Mouse (Mus musculus) C2C12 (cell line): ENCODE measurements around the gene Pik3ap1. TPM values are rescaled to one million over a fixed set of nuclear protein-coding genes. Genes with fewer than 3 reads are reported as not detected.

Experiments
- H3K27me3 ChIP-seq: one replicate; pipeline ENCODE4 v1.6.1; 2011; ENCODE audit not compliant: control insufficient read depth, insufficient read depth, insufficient read length
- H3K36me3 ChIP-seq: one replicate; pipeline ENCODE4 v1.6.1; 2011; ENCODE audit not compliant: control insufficient read depth, insufficient read depth
- H3K4me3 ChIP-seq: one replicate; pipeline ENCODE4 v1.5.1; 2011; ENCODE audit warnings: mild to moderate bottlenecking, control low read depth; ENCODE audit not compliant: poor library complexity, insufficient read depth, severe bottlenecking
- H3K79me2 ChIP-seq: one replicate; pipeline ENCODE4 v1.6.1; 2011; ENCODE audit not compliant: control insufficient read depth, insufficient read depth
- H3K79me3 ChIP-seq: one replicate; pipeline ENCODE4 v1.6.1; 2011; ENCODE audit warnings: low read depth, control low read depth
- H3ac ChIP-seq: one replicate; pipeline ENCODE3; 2011; ENCODE audit warnings: low read depth; ENCODE audit not compliant: control insufficient read depth, insufficient read length
- CEBPB ChIP-seq: IDR thresholded peaks from one replicate; pipeline ENCODE4 v1.6.1; 2011; ENCODE audit warnings: low read depth, mild to moderate bottlenecking, control low read depth, moderate library complexity
- CTCF ChIP-seq: IDR thresholded peaks from one replicate; pipeline ENCODE4 v1.5.1; 2011; ENCODE audit not compliant: control insufficient read depth, insufficient read depth, insufficient read length
- FOSL1 ChIP-seq: IDR thresholded peaks from one replicate; pipeline ENCODE4 v1.8.0; 2011; ENCODE audit warnings: mild to moderate bottlenecking, low read length; ENCODE audit not compliant: poor library complexity, insufficient read depth, severe bottlenecking
- MAX ChIP-seq: IDR thresholded peaks from one replicate; pipeline ENCODE4 v1.6.1; 2011; ENCODE audit warnings: mild to moderate bottlenecking, control low read depth
- MYOD1 ChIP-seq: IDR thresholded peaks from one replicate; pipeline ENCODE4 v1.6.1; 2011; ENCODE audit warnings: low read depth; ENCODE audit not compliant: control insufficient read depth, insufficient read length
- MYOG ChIP-seq: IDR thresholded peaks from one replicate; pipeline ENCODE4 v1.6.1; 2011; ENCODE audit not compliant: control insufficient read depth, insufficient read length; ENCODE audit errors: extremely low read depth
- USF1 ChIP-seq: IDR thresholded peaks from one replicate; pipeline ENCODE4 v1.6.1; 2011; ENCODE audit warnings: low read depth, mild to moderate bottlenecking, control low read depth, moderate library complexity
- polyA plus RNA-seq: library from polyadenylated mRNA; unstranded; fragments of >200 nt; fragmentation: generic; extraction: Trizol; gene quantifications from one replicate; pipeline ENCODE4 v1.2.1, GENCODE M21; 2012; ENCODE audit warnings: missing spikeins

Gene Pik3ap1
- polyA plus RNA-seq, 1 experiment: 0.01 TPM

DNA sequence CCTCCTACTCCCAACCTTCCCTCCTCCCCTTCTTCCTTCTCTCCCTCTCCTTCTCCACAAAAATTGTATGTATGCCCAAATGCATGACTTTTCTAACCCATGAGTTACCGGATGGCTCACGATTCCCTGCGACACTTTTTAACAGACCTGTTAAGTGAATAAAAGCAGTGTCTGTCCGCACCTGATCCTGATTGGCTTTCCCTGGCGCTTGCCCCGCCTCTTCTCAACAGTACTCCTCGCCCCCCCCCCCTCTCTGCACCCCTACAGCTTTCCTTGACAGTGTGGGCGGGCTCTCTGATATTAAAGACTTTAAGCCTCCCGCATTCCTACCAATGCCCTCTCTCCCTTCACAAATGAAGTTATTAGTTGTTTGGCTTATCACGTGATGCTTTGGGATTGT is 31.3 kb upstream of the Pik3ap1 start:
- Histone ChIP-seq H3ac (no peak overlapping the region), H3K27me3 (no peaks in the 10 kb centered on the region), H3K4me3 (no peak overlapping the region), H3K79me2 (no peaks in the 10 kb centered on the region), H3K36me3 (no peaks in the 10 kb centered on the region), H3K79me3 (no peaks in the 10 kb centered on the region)
- TF ChIP-seq USF1 (peak; percentile 12), CEBPB (no peak)

DNA sequence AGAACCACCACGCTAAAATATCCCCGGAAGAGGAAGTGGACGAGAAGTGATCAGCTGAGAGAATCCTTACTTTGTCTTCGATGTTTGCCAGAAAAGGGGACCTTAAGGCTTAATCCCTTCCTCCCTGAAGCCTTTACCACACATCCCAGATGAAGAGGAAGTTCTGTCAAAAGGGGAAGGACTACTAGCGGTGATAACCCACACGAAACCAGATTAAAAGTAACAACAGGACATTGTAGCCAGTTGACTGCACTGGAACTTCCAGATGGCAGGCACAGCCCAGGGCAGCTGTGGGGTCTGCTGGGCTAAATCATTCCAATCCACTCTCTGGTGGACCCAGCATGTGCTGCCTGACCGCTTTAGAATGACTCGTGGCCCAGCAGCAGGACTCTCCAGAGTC is 17.7 kb upstream of the Pik3ap1 start:
- H3K4me3 ChIP-seq: no peak overlapping the region
- peaks cover 4% of the 10 kb centered on the region for H3K27me3 ChIP-seq
- H3K36me3 ChIP-seq: no peaks in the 10 kb centered on the region
- no peak overlapping the region for H3ac ChIP-seq
- H3K79me2 ChIP-seq: no peaks in the 10 kb centered on the region
- TF ChIP-seq CEBPB: no peak
- no peak for TF ChIP-seq MAX
- TF ChIP-seq MYOG: no peak
- no peak for TF ChIP-seq CTCF
- no peak for TF ChIP-seq USF1
- no peak for TF ChIP-seq MYOD1
- no peak for TF ChIP-seq FOSL1
- H3K79me3 ChIP-seq: no peaks in the 10 kb centered on the region

DNA sequence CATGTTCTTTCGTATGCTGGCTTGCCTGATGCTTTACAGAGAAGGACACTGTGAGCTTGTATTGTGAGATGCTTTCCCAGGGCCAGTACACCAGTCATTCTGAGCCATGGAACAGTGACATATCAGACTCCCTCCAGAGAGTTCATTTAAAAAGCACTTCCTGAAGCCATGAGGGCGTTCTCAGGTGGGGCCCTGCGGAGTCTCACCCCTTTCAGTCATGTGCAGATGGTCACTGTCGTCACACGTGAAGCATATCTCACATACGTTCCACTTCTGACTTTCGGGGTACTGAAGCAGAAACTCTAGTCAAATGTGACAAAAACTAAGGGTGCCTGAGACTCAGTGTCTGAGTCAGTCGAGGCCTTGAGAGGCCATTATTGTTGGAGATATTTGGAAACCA is 6.0 kb upstream of the Pik3ap1 start:
- TF ChIP-seq FOSL1: no peak
- TF ChIP-seq USF1: no peak
- TF ChIP-seq MAX: no peak
- no peak for TF ChIP-seq CEBPB
- no peak for TF ChIP-seq MYOG
- TF ChIP-seq MYOD1: no peak
- no peak for TF ChIP-seq CTCF
- no peaks in the 10 kb centered on the region for H3K79me3 ChIP-seq
- no peaks in the 10 kb centered on the region for H3K79me2 ChIP-seq
- peaks cover 10% of the 10 kb centered on the region for H3K27me3 ChIP-seq
- no peaks in the 10 kb centered on the region for H3K36me3 ChIP-seq
- H3ac ChIP-seq: no peak overlapping the region
- no peak overlapping the region for H3K4me3 ChIP-seq

GRCm38 (mm10) chr19:41389351-41389750 is 4.4 kb upstream of the Pik3ap1 start:
- Histone ChIP-seq H3K27me3 (peaks cover 21% of the 10 kb centered on the region), H3K79me3 (no peaks in the 10 kb centered on the region), H3K79me2 (no peaks in the 10 kb centered on the region), H3K4me3 (no peak overlapping the region), H3K36me3 (no peaks in the 10 kb centered on the region), H3ac (no peak overlapping the region)
- TF ChIP-seq MYOG (no peak), CEBPB (no peak), USF1 (no peak), FOSL1 (no peak), MAX (no peak), CTCF (no peak), MYOD1 (no peak)

GRCm38 (mm10) chr19:41388242-41388641 is 3.3 kb upstream of the Pik3ap1 start:
- TF ChIP-seq FOSL1: no peak
- TF ChIP-seq MYOD1: no peak
- no peak for TF ChIP-seq CEBPB
- no peak for TF ChIP-seq MYOG
- TF ChIP-seq MAX: no peak
- no peak for TF ChIP-seq CTCF
- TF ChIP-seq USF1: no peak
- Histone ChIP-seq H3K36me3 (no peaks in the 10 kb centered on the region), H3K27me3 (peaks cover 29% of the 10 kb centered on the region), H3ac (no peak overlapping the region), H3K4me3 (no peak overlapping the region), H3K79me3 (no peaks in the 10 kb centered on the region), H3K79me2 (no peaks in the 10 kb centered on the region)

DNA sequence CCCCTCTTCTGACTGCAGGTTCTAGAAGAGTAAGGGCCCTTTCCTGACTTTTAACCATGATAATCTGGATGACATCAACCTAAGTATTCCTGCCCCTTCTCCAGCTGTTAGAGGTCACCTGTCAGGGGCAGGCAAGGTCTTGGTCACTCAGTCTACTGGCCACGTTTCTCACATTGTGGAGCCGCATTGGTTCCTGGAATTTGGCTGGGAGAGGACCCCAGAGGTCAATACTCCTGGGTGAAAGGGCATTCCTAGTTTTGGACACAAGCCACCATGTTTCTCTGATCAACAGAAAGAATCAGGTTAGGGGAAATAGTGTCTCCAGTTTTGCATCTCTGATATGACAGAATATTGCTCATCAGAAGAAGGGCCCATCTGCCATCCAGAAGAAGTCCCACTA is 2.4 kb upstream of the Pik3ap1 start:
- Histone ChIP-seq H3K79me2 (no peaks in the 10 kb centered on the region), H3ac (no peak overlapping the region), H3K79me3 (no peaks in the 10 kb centered on the region), H3K27me3 (peaks cover 29% of the 10 kb centered on the region), H3K36me3 (no peaks in the 10 kb centered on the region), H3K4me3 (no peak overlapping the region)
- no peak for TF ChIP-seq MYOG
- no peak for TF ChIP-seq CEBPB
- no peak for TF ChIP-seq CTCF
- TF ChIP-seq MYOD1: no peak
- TF ChIP-seq USF1: no peak
- TF ChIP-seq MAX: no peak
- no peak for TF ChIP-seq FOSL1
